Mouse (Mus musculus): ENCODE results near the gene Arhgap10.

DNA sequence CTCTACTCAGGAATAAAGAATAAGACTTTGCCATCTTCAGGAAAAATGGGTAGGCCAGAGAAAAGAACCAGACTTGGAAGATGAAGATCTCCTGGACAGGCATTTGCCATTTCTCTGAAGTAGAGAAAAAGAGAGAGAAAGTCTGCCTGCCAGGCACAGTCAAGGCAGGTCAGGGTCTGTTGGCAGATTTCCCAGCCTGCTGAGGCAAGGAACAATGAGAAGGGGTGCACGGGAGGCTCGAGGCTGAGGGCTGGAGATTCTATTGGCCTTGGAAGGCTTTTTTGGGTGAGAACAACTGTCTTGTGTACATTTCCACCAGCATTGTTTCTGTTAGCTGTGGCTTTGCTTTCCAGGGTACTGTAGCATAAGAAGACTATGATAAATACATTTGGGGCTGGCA lies 147.4 kb downstream of the Arhgap10 start:
- TF ChIP-seq MAFK (IDR thresholded peaks at IDR 0.05; ENCODE audit: borderline replicate concordance, low read depth, low read length) (no peak), ETS1 (IDR thresholded peaks at IDR 0.05; ENCODE audit: low read depth, low read length) (no peak), MAZ (IDR thresholded peaks at IDR 0.05; ENCODE audit: low read depth, low read length) (no peak), ZKSCAN1 (IDR thresholded peaks at IDR 0.05; ENCODE audit: low read depth, low read length) (no peak), CTCF (IDR thresholded peaks at IDR 0.05 in 2 of 3, conservative IDR thresholded peaks at IDR 0.05 in 1 of 3; ENCODE audit: control insufficient read depth in 1 of 3, insufficient read depth in 1 of 3, low read depth in 2 of 3, low read length in 3 of 3, poor library complexity in 1 of 3, severe bottlenecking in 1 of 3) (no peak), POLR2A (IDR thresholded peaks at IDR 0.05; ENCODE audit: control insufficient read depth in 1 of 2, insufficient read depth in 1 of 2, low read depth in 1 of 2, low read length in 2 of 2, poor library complexity in 1 of 2) (no peak), MAX (IDR thresholded peaks at IDR 0.05; ENCODE audit: low read length) (no peak), MXI1 (IDR thresholded peaks at IDR 0.05; ENCODE audit: low read depth, low read length) (no peak), TCF12 (IDR thresholded peaks at IDR 0.05; ENCODE audit: low read depth, low read length) (no peak), USF1 (IDR thresholded peaks at IDR 0.05; ENCODE audit: low read depth, low read length) (no peak)
